Mouse (Mus musculus) C2C12 (cell line): ENCODE measurements around the gene 4930404H24Rik.

ENCODE experiments used
- CEBPB ChIP-seq: IDR thresholded peaks from one replicate; pipeline ENCODE4 v1.6.1; 2011; ENCODE audit warnings: low read depth, mild to moderate bottlenecking, control low read depth, moderate library complexity
- CTCF ChIP-seq: IDR thresholded peaks from one replicate; pipeline ENCODE4 v1.5.1; 2011; ENCODE audit not compliant: control insufficient read depth, insufficient read depth, insufficient read length
- FOSL1 ChIP-seq: IDR thresholded peaks from one replicate; pipeline ENCODE4 v1.8.0; 2011; ENCODE audit warnings: mild to moderate bottlenecking, low read length; ENCODE audit not compliant: poor library complexity, insufficient read depth, severe bottlenecking
- MAX ChIP-seq: IDR thresholded peaks from one replicate; pipeline ENCODE4 v1.6.1; 2011; ENCODE audit warnings: mild to moderate bottlenecking, control low read depth
- MYOD1 ChIP-seq: IDR thresholded peaks from one replicate; pipeline ENCODE4 v1.6.1; 2011; ENCODE audit warnings: low read depth; ENCODE audit not compliant: control insufficient read depth, insufficient read length
- MYOG ChIP-seq: IDR thresholded peaks from one replicate; pipeline ENCODE4 v1.6.1; 2011; ENCODE audit not compliant: control insufficient read depth, insufficient read length; ENCODE audit errors: extremely low read depth
- USF1 ChIP-seq: IDR thresholded peaks from one replicate; pipeline ENCODE4 v1.6.1; 2011; ENCODE audit warnings: low read depth, mild to moderate bottlenecking, control low read depth, moderate library complexity

GRCm38 (mm10) chr2:153494293-153494811, 1.8 kb downstream of the 4930404H24Rik start:
- no peak for TF ChIP-seq CTCF
- TF ChIP-seq MYOG = no peak
- TF ChIP-seq MAX = no peak
- no peak for TF ChIP-seq CEBPB
- no peak for TF ChIP-seq USF1
- TF ChIP-seq FOSL1 = no peak
- no peak for TF ChIP-seq MYOD1
